Mouse (Mus musculus) midbrain, embryonic 13.5 days (tissue): Measurements from ENCODE around the gene Sash1. TPM values are rescaled to one million over a fixed set of nuclear protein-coding genes. Genes with fewer than 3 reads are reported as not detected.
"Not testable (repeated sequence)": the region's sequence is repeated elsewhere in the genome, so short reads cannot be mapped to it uniquely, and the experiment has no call there.

Source experiments
- ATAC-seq: fragments of 200-750 bp; cut with Nextera tagmentation; 2 replicates; pipeline ENCODE4 v1.8.0; 2017; ENCODE audit warnings: mild to moderate bottlenecking, moderate TSS enrichment, moderate library complexity
- H3K27ac ChIP-seq: fragments of 300-500 bp; sonication (generic); 2 replicates; pipeline ENCODE4 v1.5.1; 2015; ENCODE audit warnings: inconsistent platforms, mild to moderate bottlenecking, moderate library complexity
- H3K27me3 ChIP-seq: fragments of 300-500 bp; sonication (generic); 2 replicates; pipeline ENCODE4 v1.6.1; 2015; ENCODE audit warnings: mild to moderate bottlenecking, inconsistent platforms
- H3K36me3 ChIP-seq: fragments of 300-500 bp; sonication (generic); 2 replicates; pipeline ENCODE4 v1.6.1; 2015; ENCODE audit warnings: mild to moderate bottlenecking, inconsistent platforms
- H3K4me1 ChIP-seq: fragments of 300-500 bp; sonication (generic); replicated peaks from 2 replicates; pipeline ENCODE4 v1.6.1; 2015; ENCODE audit warnings: inconsistent platforms
- H3K4me2 ChIP-seq: fragments of 300-500 bp; sonication (generic); replicated peaks from 2 replicates; pipeline ENCODE4 v1.6.1; 2015; ENCODE audit warnings: moderate library complexity, mild to moderate bottlenecking, inconsistent platforms
- H3K4me3 ChIP-seq: fragments of 300-500 bp; sonication (generic); replicated peaks from 2 replicates; pipeline ENCODE4 v1.5.1; 2015; ENCODE audit warnings: mild to moderate bottlenecking, inconsistent platforms
- H3K9ac ChIP-seq: fragments of 300-500 bp; sonication (generic); replicated peaks from 2 replicates; pipeline ENCODE4 v1.6.1; 2015; ENCODE audit warnings: mild to moderate bottlenecking, inconsistent platforms
- H3K9me3 ChIP-seq: fragments of 300-500 bp; sonication (generic); 2 replicates; pipeline ENCODE4 v1.6.1; 2016; ENCODE audit warnings: mild to moderate bottlenecking, inconsistent platforms
- WGBS: fragments of 180-500 bp; shearing (Covaris S2); methylation state at CpG from one replicate; pipeline ENCODE4 v1.1.7; 2015; 5-methylcytosine and 5-hydroxymethylcytosine counted together
- polyA plus RNA-seq: library from polyadenylated mRNA; unstranded; fragments of >200 nt; fragmentation: Nextera tagmentation; extraction: Ambion mirVana; gene quantifications from 2 replicates; pipeline ENCODE4 v1.2.1, GENCODE M21; 2015

Sash1 gene
- polyA plus RNA-seq, 1 experiment from 2014 or later, result 4.5 TPM

DNA sequence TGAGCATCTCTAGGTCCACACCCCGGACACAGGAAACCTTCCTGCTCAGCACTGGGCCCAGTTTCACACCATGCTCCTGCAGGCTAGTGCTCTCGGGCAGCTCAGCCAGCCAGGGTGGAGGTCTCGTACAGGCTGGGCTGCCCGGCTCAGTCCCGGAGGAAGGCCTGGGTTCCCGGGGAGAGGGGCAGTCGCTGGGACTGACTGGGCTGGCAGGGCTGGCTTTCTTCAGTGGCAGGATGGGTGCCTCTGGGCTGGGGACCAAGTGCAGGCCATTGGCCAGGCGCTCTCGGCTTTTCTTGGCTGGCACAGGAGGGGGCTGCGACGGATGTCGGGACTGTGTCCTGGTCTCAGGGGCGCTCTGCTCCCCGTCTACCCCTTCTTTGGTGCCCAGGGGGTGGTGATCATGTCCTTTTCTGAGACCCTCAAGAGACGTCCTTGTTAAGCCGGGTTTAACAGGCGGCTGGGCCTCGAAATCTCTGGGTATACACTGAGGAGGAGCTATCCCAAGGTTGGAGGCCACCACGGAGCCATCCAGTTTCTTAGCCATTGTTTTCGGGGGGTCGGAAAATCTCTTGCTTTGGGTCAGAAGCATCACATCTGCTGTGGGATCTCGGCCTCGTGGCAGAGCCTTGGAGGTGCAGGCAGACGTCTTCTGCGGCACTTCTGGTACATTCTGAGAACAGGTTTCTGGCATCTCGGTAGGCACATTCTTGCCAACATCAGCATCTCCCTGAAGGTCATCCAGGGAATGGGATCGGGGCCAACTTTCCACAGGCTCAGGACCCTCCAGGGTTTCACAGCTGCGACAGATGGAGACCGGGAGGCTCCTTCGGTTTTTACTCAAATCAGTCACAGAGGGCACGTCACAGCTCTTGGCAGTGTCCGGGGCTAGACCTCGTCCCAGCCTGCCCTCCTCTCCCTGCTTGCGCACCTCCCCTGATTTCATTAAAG, 156.2 kb downstream of the Sash1 start:
- no peaks in the 10 kb centered on the region for H3K4me1 ChIP-seq
- H3K9ac ChIP-seq, result no peak overlapping the region
- H3K36me3 ChIP-seq, result peaks cover 68% of the 10 kb centered on the region
- no peaks in the 10 kb centered on the region for H3K27me3 ChIP-seq
- no peak overlapping the region for H3K27ac ChIP-seq
- H3K4me2 ChIP-seq, result no peak overlapping the region
- ATAC-seq, result 0 out of 2 replicates have a peak, but pooled peaks have one; percentile 17
- H3K4me3 ChIP-seq, result no peak overlapping the region
- 94% methylated on average over 34 of the region's 34 CpGs for WGBS
- H3K9me3 ChIP-seq, result no peaks in the 10 kb centered on the region

DNA sequence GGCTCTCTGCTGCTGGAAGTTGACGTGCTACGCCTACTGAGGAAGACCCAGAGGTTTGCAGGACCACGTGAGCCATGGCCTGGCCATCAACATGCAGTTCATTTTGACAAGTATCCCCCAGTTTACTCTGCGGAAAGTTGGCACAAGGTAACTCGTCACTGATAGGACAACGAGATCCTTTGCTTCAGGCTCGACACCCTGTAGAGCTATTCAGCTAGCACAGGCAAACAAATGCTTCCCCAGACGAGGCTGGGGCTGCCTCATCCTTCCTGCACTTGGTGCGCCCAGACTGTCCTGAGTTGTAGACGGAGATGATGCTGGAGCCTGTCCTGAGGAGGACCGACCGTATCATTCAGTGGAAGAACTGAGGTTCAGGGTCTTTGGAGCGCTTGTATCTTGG, 166.5 kb downstream of the Sash1 start:
- no peaks in the 10 kb centered on the region for H3K9me3 ChIP-seq
- H3K9ac ChIP-seq, result no peak overlapping the region
- H3K27me3 ChIP-seq, result no peaks in the 10 kb centered on the region
- H3K36me3 ChIP-seq, result no peaks in the 10 kb centered on the region
- no peak for ATAC-seq
- H3K27ac ChIP-seq, result no peak overlapping the region
- H3K4me3 ChIP-seq, result no peak overlapping the region
- H3K4me1 ChIP-seq, result no peaks in the 10 kb centered on the region
- WGBS, result 47% methylated on average over 13 of the region's 13 CpGs
- H3K4me2 ChIP-seq, result no peak overlapping the region

DNA sequence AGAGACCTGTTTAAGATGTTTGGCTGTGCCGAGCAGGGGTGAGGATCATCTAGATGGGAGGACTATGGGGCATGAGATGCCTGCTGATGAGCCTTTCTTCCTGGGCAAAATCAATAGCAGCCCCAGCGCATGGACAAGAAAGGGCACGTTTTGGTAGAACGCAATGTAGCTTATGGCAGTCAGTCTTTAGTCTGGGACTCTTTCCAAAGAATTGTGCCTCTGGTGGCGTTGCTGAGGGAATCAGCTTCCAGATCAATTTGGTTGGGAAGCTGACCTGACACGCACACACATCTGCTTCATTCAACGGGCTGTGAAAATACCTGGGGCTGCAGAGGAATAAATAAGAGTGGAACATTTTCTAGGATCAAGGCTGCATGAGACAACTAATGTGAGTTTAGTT, 167.0 kb downstream of the Sash1 start:
- Histone ChIP-seq H3K4me1 (no peaks in the 10 kb centered on the region), H3K36me3 (no peaks in the 10 kb centered on the region), H3K9me3 (no peaks in the 10 kb centered on the region), H3K27ac (no peak overlapping the region), H3K4me3 (no peak overlapping the region), H3K27me3 (no peaks in the 10 kb centered on the region), H3K9ac (no peak overlapping the region), H3K4me2 (no peak overlapping the region)
- no peak for ATAC-seq
- WGBS, result 87% methylated on average over 7 of the region's 7 CpGs

DNA sequence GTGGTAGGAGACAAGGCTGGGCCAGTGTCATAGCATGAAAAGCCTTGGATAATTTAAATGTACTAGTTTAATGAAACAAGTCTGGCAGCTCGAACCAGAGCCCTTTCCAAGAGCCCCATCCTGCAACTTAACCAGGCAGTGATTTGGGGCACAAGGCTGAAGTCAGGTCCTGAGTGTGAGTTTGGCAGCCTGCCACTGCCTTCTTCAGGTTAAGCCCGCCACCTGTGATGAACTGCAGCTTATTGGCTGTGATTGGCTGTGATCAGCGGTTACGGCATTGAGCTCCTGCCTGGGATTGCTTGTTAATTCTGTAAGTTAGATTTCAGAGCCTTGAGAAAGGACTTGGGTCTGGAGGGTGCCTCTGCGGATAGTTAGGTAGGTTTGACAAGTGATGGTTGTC, 168.7 kb downstream of the Sash1 start:
- H3K4me1 ChIP-seq, result no peaks in the 10 kb centered on the region
- H3K9me3 ChIP-seq, result no peaks in the 10 kb centered on the region
- WGBS, result 89% methylated on average over 5 of the region's 5 CpGs
- no peak for ATAC-seq
- no peak overlapping the region for H3K4me2 ChIP-seq
- no peaks in the 10 kb centered on the region for H3K27me3 ChIP-seq
- no peak overlapping the region for H3K4me3 ChIP-seq
- H3K36me3 ChIP-seq, result no peaks in the 10 kb centered on the region
- H3K27ac ChIP-seq, result no peak overlapping the region
- H3K9ac ChIP-seq, result no peak overlapping the region

DNA sequence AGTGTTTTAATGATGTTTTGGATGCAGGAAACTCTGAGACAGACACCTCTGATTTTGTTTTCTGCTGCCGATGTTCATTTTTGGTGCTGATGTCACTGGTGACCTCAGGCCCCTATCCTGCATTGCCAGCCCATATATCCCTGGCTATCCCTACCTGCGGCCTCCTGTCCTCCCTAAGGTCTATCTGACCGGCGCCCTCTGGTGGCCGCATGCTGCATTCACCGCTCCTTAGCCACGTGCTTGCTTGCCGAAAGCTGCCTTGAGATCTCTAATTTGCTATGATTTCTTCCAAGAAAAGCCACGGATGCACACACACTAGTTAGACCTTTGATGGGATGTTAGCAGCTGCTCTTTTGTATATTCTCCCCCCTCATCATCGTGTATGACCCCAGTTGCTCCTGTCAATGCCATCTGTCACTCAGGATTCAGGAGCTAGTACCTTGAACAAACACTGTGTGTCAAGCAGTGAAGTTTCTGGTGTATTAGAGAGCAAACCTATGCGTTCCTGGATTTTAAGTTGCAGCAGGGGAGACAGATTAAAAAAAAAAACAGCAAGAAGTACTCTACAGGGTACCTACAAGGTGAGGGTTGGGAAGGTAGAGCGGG, 170.1 kb downstream of the Sash1 start:
- 20% methylated on average over 12 of the region's 12 CpGs for WGBS
- H3K27ac ChIP-seq, result no peak overlapping the region
- no peaks in the 10 kb centered on the region for H3K36me3 ChIP-seq
- no peaks in the 10 kb centered on the region for H3K9me3 ChIP-seq
- no peaks in the 10 kb centered on the region for H3K27me3 ChIP-seq
- H3K4me1 ChIP-seq, result no peaks in the 10 kb centered on the region
- H3K4me2 ChIP-seq, result no peak overlapping the region
- no peak overlapping the region for H3K9ac ChIP-seq
- no peak overlapping the region for H3K4me3 ChIP-seq
- ATAC-seq, result peak; percentile 77

DNA sequence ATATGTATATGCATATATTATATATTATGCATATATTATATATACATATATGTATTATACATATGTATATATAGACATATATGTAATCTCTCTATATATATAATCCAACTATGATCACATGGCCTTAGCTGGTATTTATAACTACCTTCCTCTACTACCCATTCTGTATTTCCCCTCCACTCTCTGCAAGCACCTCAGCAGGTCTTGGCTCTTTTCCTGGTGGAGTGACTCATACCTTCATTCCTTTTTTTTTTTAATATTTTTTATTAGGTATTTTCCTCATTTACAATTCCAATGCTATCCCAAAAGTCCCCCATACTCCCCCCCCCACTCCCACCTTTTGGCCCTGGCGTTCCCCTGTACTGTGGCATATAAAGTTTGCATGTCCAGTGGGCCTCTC, 189.2 kb downstream of the Sash1 start:
- H3K4me2 ChIP-seq, H3K36me3 ChIP-seq, H3K4me3 ChIP-seq, H3K9me3 ChIP-seq, H3K9ac ChIP-seq, H3K27ac ChIP-seq, ATAC-seq, H3K27me3 ChIP-seq, H3K4me1 ChIP-seq: not testable (repeated sequence)
- WGBS, result 90% methylated on average over 1 of the region's 1 CpGs

DNA sequence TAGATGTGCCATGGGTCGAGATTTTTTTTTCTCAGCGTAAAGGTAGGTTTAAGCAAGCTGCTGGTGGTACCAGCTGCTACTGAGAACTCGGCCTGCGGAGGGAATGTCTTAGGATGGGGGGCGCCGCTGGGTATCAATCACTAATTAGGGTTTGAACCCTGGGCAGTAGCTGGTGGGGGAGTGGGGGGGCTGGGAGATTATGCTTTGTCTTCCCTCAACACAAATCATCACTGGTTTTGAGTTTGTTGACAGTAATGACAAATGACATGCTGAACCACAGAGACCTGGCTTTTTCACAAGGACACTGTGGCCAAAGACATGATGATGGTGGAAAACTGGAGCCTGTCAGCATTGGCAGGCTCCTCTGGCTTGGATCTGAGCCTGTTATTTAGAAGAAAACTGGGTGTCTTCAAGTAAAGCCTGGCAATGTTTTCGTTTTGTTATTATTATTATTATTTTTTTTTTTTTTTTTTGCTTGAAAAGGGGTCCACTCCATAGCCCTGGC, 191.8 kb downstream of the Sash1 start:
- H3K4me1 ChIP-seq, result no peaks in the 10 kb centered on the region
- WGBS, result 84% methylated on average over 7 of the region's 7 CpGs
- no peaks in the 10 kb centered on the region for H3K36me3 ChIP-seq
- no peak overlapping the region for H3K4me3 ChIP-seq
- no peak overlapping the region for H3K27ac ChIP-seq
- no peaks in the 10 kb centered on the region for H3K9me3 ChIP-seq
- no peak overlapping the region for H3K4me2 ChIP-seq
- ATAC-seq, result no peak
- H3K9ac ChIP-seq, result no peak overlapping the region
- no peaks in the 10 kb centered on the region for H3K27me3 ChIP-seq

DNA sequence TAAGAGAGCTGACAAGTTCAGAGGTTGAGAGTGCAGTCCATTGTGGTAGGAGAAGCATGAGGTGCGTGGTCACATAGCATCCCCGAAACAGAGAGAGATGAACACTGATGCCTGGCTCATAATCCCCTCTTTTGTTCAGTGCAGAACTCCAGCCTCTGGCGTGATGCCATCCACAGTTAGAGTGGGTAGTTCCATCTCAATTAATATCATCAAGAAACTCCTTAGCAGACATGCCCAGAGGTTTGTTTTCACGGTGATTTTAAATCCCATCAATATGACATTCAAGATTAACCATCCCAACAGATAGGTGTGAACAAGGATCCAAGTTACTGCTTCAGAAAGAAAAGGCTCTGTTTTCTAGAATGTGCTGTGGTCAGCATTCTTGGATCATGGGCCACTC, 192.3 kb downstream of the Sash1 start:
- H3K4me1 ChIP-seq, result no peaks in the 10 kb centered on the region
- WGBS, result 79% methylated on average over 4 of the region's 4 CpGs

DNA sequence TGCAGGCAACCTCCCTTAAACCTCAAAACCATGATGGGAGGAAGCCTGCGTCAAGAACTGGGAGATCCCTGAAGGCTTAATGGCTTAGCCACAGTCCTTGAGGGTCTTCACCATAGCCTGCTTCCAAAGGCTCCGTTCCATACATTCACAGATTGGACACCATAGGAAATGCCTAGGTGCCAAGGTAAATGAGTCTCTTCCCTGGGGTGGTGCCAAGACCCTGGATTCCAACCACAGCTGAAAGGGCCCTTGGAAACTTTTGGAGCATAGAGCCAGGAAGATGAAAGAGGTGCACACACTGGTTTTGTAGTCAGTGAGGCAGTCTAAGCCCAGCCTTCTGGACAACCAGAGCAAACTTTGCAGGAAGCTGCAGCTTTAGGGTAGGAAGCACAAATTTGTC, 193.3 kb downstream of the Sash1 start:
- no peaks in the 10 kb centered on the region for H3K4me1 ChIP-seq
- no peak for ATAC-seq
- H3K36me3 ChIP-seq, result no peaks in the 10 kb centered on the region
- H3K9ac ChIP-seq, result no peak overlapping the region
- no peaks in the 10 kb centered on the region for H3K9me3 ChIP-seq
- H3K4me3 ChIP-seq, result no peak overlapping the region
- WGBS, result 98% methylated on average over 2 of the region's 2 CpGs
- no peak overlapping the region for H3K27ac ChIP-seq
- H3K4me2 ChIP-seq, result no peak overlapping the region
- no peaks in the 10 kb centered on the region for H3K27me3 ChIP-seq

More for the DNA sequence above, 192.3 kb downstream of the Sash1 start:
- Histone ChIP-seq H3K9ac (no peak overlapping the region), H3K4me3 (no peak overlapping the region), H3K9me3 (no peaks in the 10 kb centered on the region), H3K36me3 (no peaks in the 10 kb centered on the region), H3K4me2 (no peak overlapping the region), H3K27ac (no peak overlapping the region), H3K27me3 (no peaks in the 10 kb centered on the region)
- ATAC-seq, result no peak

DNA sequence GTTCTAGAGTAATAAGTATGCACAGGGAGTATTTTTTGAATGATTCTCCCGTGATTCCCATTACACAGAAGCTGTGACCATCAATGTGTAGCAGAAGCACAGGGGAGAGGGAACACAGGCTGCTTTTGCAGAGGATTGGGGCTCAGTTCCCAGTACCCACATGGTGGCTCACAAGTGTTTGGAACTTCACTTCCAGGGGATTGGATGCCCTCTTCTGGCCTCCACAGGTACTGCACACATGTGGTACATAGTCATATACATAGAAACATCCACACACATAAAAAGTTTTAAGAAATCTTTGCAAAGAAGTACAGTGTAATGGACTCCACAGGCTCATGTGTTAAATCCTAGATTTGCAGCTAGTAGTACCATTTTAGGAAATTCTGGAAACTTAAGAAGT, 199.7 kb downstream of the Sash1 start:
- no peak for ATAC-seq
- no peak overlapping the region for H3K27ac ChIP-seq
- H3K9ac ChIP-seq, result no peak overlapping the region
- no peak overlapping the region for H3K4me2 ChIP-seq
- H3K36me3 ChIP-seq, result no peaks in the 10 kb centered on the region
- no peaks in the 10 kb centered on the region for H3K27me3 ChIP-seq
- H3K4me1 ChIP-seq, result no peaks in the 10 kb centered on the region
- H3K4me3 ChIP-seq, result no peak overlapping the region
- no peaks in the 10 kb centered on the region for H3K9me3 ChIP-seq
- WGBS, result 77% methylated on average over 1 of the region's 1 CpGs

DNA sequence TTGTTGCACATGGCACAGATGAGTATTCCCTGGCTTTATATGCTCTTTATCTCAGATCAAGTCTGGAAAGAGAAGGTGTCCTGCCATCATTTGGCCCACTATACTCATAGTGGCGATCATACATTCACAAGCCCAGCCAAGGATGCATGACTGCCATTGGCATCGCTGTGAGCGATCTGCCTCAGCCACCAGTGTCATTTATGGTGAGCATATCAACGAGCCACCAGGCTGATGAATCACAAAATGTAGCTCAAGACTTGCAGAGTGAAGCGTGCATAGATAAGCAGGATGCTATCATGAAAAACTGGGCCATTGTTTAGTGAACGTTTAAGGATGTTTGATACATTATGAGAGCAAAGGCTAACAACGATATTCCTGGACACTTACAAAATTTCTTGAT, 200.6 kb downstream of the Sash1 start:
- Histone ChIP-seq H3K4me1 (no peaks in the 10 kb centered on the region), H3K4me3 (no peak overlapping the region), H3K9me3 (no peaks in the 10 kb centered on the region), H3K27me3 (no peaks in the 10 kb centered on the region), H3K9ac (no peak overlapping the region), H3K27ac (no peak overlapping the region), H3K4me2 (no peak overlapping the region), H3K36me3 (no peaks in the 10 kb centered on the region)
- WGBS, result 93% methylated on average over 7 of the region's 7 CpGs
- no peak for ATAC-seq

DNA sequence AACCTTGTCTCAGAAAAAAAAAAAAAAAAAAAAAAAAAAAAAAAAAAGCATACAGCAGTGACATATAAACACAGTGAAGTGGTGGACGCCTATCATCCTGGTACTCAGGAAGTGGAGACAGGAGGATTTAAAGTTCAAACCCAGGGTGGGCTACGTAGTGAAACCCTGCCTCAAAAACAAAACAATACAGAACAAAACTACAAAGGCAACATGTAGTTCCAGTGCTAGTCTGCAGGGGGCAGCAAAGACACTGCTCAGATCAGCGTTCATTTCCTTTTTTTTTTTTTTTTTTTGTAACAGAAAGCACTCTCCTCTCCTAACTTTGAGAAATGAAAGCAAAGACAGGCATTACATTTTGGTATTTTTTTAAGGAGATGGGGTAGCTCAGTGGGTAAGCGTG, 203.0 kb downstream of the Sash1 start:
- 25% methylated on average over 4 of the region's 4 CpGs for WGBS
- Histone ChIP-seq H3K4me2 (no peak overlapping the region), H3K27me3 (no peaks in the 10 kb centered on the region), H3K9ac (no peak overlapping the region), H3K4me3 (no peak overlapping the region), H3K27ac (no peak overlapping the region), H3K9me3 (no peaks in the 10 kb centered on the region), H3K4me1 (no peaks in the 10 kb centered on the region), H3K36me3 (no peaks in the 10 kb centered on the region)
- ATAC-seq, result no peak; the same call in 1 of the 2 replicates
